Mouse (Mus musculus) stomach, postnatal 0 days (tissue): ENCODE measurements around the gene Nsd2. TPM values are rescaled to one million over a fixed set of nuclear protein-coding genes. Genes with fewer than 3 reads are reported as not detected.
A peak's percentile ranks its signal among the peaks of the same experiment; 100 is the strongest.

Experiments
- ATAC-seq: fragments of 200-750 bp; cut with Nextera tagmentation; 2 replicates; pipeline ENCODE4 v1.8.0; 2017; ENCODE audit not compliant: low FRiP score, low TSS enrichment
- DNase-seq: peaks from one replicate; pipeline ENCODE4 v3.0.0-alpha.2; 2016; ENCODE audit warnings: low spot score
- H3K27ac ChIP-seq: fragments of 300-500 bp; sonication (generic); replicated peaks from 2 replicates; pipeline ENCODE4 v1.5.1; 2014; ENCODE audit warnings: mild to moderate bottlenecking, control low read depth
- H3K27me3 ChIP-seq: fragments of 300-500 bp; sonication (generic); 2 replicates; pipeline ENCODE4 v1.6.1; 2014; ENCODE audit warnings: low read length; ENCODE audit not compliant: control insufficient read depth, insufficient read depth
- H3K36me3 ChIP-seq: fragments of 300-500 bp; sonication (generic); 2 replicates; pipeline ENCODE4 v1.6.1; 2014; ENCODE audit warnings: low read length, mixed read lengths; ENCODE audit not compliant: control insufficient read depth, insufficient read depth
- H3K4me1 ChIP-seq: fragments of 300-500 bp; sonication (generic); replicated peaks from 2 replicates; pipeline ENCODE4 v1.6.1; 2014; ENCODE audit warnings: antibody characterized with exemption; ENCODE audit not compliant: control insufficient read depth, insufficient read depth
- H3K4me2 ChIP-seq: fragments of 300-500 bp; sonication (generic); replicated peaks from 2 replicates; pipeline ENCODE4 v1.6.1; 2014; ENCODE audit warnings: low read depth, mild to moderate bottlenecking, control low read depth, moderate library complexity
- H3K4me3 ChIP-seq: fragments of 300-500 bp; sonication (generic); 2 replicates; pipeline ENCODE4 v1.5.1; 2014; ENCODE audit warnings: low read depth, low read length, control low read depth
- H3K9ac ChIP-seq: fragments of 300-500 bp; sonication (generic); 2 replicates; pipeline ENCODE4 v1.6.1; 2014; ENCODE audit warnings: mild to moderate bottlenecking, low read length, control low read depth, mixed read lengths
- H3K9me3 ChIP-seq: fragments of 300-500 bp; sonication (generic); 2 replicates; pipeline ENCODE4 v1.6.1; 2016; ENCODE audit warnings: low read length; ENCODE audit not compliant: control insufficient read depth
- CTCF ChIP-seq: IDR thresholded peaks from 2 replicates; pipeline ENCODE4 v1.5.1; 2016; ENCODE audit warnings: antibody characterized with exemption, low read depth, mild to moderate bottlenecking, moderate library complexity
- EP300 ChIP-seq: optimal IDR thresholded peaks from 2 replicates; pipeline ENCODE3; 2016; ENCODE audit warnings: antibody characterized with exemption
- WGBS: fragments of 180-500 bp; shearing (Covaris S2); extraction: QIAGEN DNeasy Blood & Tissue Kit; methylation state at CpG from one replicate; pipeline ENCODE4 v1.1.7; 2014; 5-methylcytosine and 5-hydroxymethylcytosine counted together
- polyA plus RNA-seq: library from polyadenylated mRNA; unstranded; fragments of >200 nt; fragmentation: Nextera tagmentation; extraction: Ambion mirVana; gene quantifications from 2 replicates; pipeline ENCODE4 v1.2.1, GENCODE M21; 2015

Gene Nsd2
- polyA plus RNA-seq, 1 experiment from 2014 or later = 10.3 TPM

- no peak overlapping the region for H3K4me2 ChIP-seq
- no peak for ATAC-seq
- H3K9me3 ChIP-seq = no peaks in the 10 kb centered on the region
- H3K9ac ChIP-seq = no peak overlapping the region
- no peak for TF ChIP-seq EP300
- peak; percentile 64 for TF ChIP-seq CTCF
- no peak overlapping the region for H3K27ac ChIP-seq
- no peak overlapping the region for H3K4me3 ChIP-seq
- DNase-seq = no peak
- 77% methylated on average over 1 of the region's 1 CpGs for WGBS
- H3K36me3 ChIP-seq = no peaks in the 10 kb centered on the region
- no peaks in the 10 kb centered on the region for H3K27me3 ChIP-seq
- no peaks in the 10 kb centered on the region for H3K4me1 ChIP-seq
These were observed 10.3 kb downstream of the Nsd2 start for GRCm38 (mm10) chr5:33830832-33831231.

GRCm38 (mm10) chr5:33841331-33841730 lies 20.8 kb downstream of the Nsd2 start:
- no peak for TF ChIP-seq CTCF
- TF ChIP-seq EP300 = no peak
- no peak for ATAC-seq
- 79% methylated on average over 1 of the region's 1 CpGs for WGBS

GRCm38 (mm10) chr5:33842549-33842948 lies 22.0 kb downstream of the Nsd2 start:
- H3K9me3 ChIP-seq = no peaks in the 10 kb centered on the region
- 80% methylated on average over 4 of the region's 4 CpGs for WGBS
- no peak overlapping the region for H3K4me2 ChIP-seq
- no peak overlapping the region for H3K4me3 ChIP-seq
- H3K4me1 ChIP-seq = no peaks in the 10 kb centered on the region
- H3K9ac ChIP-seq = no peak overlapping the region
- no peaks in the 10 kb centered on the region for H3K27me3 ChIP-seq
- no peak overlapping the region for H3K27ac ChIP-seq
- H3K36me3 ChIP-seq = no peaks in the 10 kb centered on the region
- TF ChIP-seq CTCF = no peak
- TF ChIP-seq EP300 = no peak
- ATAC-seq (no peak), DNase-seq (no peak)

More at GRCm38 (mm10) chr5:33841331-33841730, 20.8 kb downstream of the Nsd2 start:
- no peak overlapping the region for H3K27ac ChIP-seq
- no peaks in the 10 kb centered on the region for H3K4me1 ChIP-seq
- no peak overlapping the region for H3K4me2 ChIP-seq
- H3K27me3 ChIP-seq = no peaks in the 10 kb centered on the region
- no peaks in the 10 kb centered on the region for H3K9me3 ChIP-seq
- no peak overlapping the region for H3K9ac ChIP-seq
- H3K4me3 ChIP-seq = no peak overlapping the region
- H3K36me3 ChIP-seq = no peaks in the 10 kb centered on the region
- no peak for DNase-seq

- H3K27ac ChIP-seq = no peak overlapping the region
- no peaks in the 10 kb centered on the region for H3K27me3 ChIP-seq
- H3K4me3 ChIP-seq = no peak overlapping the region
- DNase-seq (no peak), ATAC-seq (no peak)
- no peak overlapping the region for H3K9ac ChIP-seq
- H3K4me1 ChIP-seq = no peaks in the 10 kb centered on the region
- peaks cover 10% of the 10 kb centered on the region for H3K36me3 ChIP-seq
- H3K9me3 ChIP-seq = no peaks in the 10 kb centered on the region
- H3K4me2 ChIP-seq = no peak overlapping the region
- 92% methylated on average over 4 of the region's 4 CpGs for WGBS
- TF ChIP-seq EP300 (no peak), CTCF (no peak)
These were observed 30.9 kb downstream of the Nsd2 start for GRCm38 (mm10) chr5:33851466-33851865.

DNA sequence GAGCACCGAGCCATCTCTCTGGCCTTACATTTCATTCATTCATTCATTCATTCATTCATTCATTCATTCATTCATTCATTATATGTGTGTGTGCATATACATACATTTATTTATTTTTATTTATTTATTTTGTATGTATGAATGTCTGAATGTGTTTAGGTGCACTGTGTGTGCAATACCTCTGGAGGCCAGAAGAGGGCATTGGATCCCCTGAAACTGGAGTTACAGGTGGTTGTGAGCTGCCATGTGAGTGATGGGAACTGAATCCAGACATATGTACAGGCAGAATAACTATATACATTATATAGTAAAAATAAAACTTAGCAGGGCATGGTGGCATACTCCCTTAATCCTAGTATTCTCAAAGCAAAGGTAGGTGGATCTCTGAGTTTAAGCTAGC lies 32.6 kb downstream of the Nsd2 start:
- no peak overlapping the region for H3K4me2 ChIP-seq
- H3K36me3 ChIP-seq = peaks cover 16% of the 10 kb centered on the region
- H3K9ac ChIP-seq = no peak overlapping the region
- no peaks in the 10 kb centered on the region for H3K27me3 ChIP-seq
- no peak for ATAC-seq
- H3K9me3 ChIP-seq = no peaks in the 10 kb centered on the region
- DNase-seq = no peak
- H3K4me3 ChIP-seq = no peak overlapping the region
- TF ChIP-seq CTCF = peak; percentile 49
- TF ChIP-seq EP300 = no peak
- H3K4me1 ChIP-seq = no peaks in the 10 kb centered on the region
- WGBS = 96% methylated on average over 1 of the region's 1 CpGs
- H3K27ac ChIP-seq = no peak overlapping the region

GRCm38 (mm10) chr5:33854019-33854418 lies 33.5 kb downstream of the Nsd2 start:
- DNase-seq = no peak
- Histone ChIP-seq H3K9ac (no peak overlapping the region), H3K4me2 (no peak overlapping the region), H3K9me3 (no peaks in the 10 kb centered on the region), H3K27ac (no peak overlapping the region), H3K4me1 (no peaks in the 10 kb centered on the region), H3K36me3 (peaks cover 16% of the 10 kb centered on the region), H3K4me3 (no peak overlapping the region), H3K27me3 (no peaks in the 10 kb centered on the region)
- no peak for ATAC-seq
- WGBS = 74% methylated on average over 2 of the region's 2 CpGs
- TF ChIP-seq CTCF (peak; percentile 39), EP300 (no peak)
